Mouse (Mus musculus) cortical plate, adult 2 months (tissue): Measurements from ENCODE around the gene Cxadr. TPM values are rescaled to one million over a fixed set of nuclear protein-coding genes. Genes with fewer than 3 reads are reported as not detected.

ENCODE experiments used
- H3K27ac ChIP-seq: fragments of 200-500 bp; 2 replicates; pipeline ENCODE4 v1.5.1; 2012; ENCODE audit warnings: low read length, control low read depth, inconsistent platforms; ENCODE audit not compliant: insufficient read depth
- H3K4me1 ChIP-seq: fragments of 200-500 bp; 2 replicates; pipeline ENCODE4 v1.6.1; 2011; ENCODE audit warnings: low read length; ENCODE audit not compliant: control insufficient read depth, insufficient read depth
- H3K4me3 ChIP-seq: fragments of 200-500 bp; 2 replicates; pipeline ENCODE4 v1.5.1; 2011; ENCODE audit warnings: mild to moderate bottlenecking, low read length, control low read depth; ENCODE audit not compliant: insufficient read depth
- CTCF ChIP-seq: fragments of 200-500 bp; IDR thresholded peaks from 2 replicates; pipeline ENCODE4 v1.5.1; 2011; ENCODE audit warnings: mild to moderate bottlenecking, control low read depth, low read length; ENCODE audit not compliant: insufficient read depth; ENCODE audit errors: extremely low read depth
- POLR2A ChIP-seq: fragments of 200-500 bp; IDR thresholded peaks from 2 replicates; pipeline ENCODE4 v1.6.1; 2011; ENCODE audit warnings: mild to moderate bottlenecking, low read length, control low read depth; ENCODE audit not compliant: insufficient read depth; ENCODE audit errors: extremely low read depth
- polyA plus RNA-seq: library from polyadenylated mRNA; depleted of rRNA; stranded (reverse); fragments of >200 nt; gene quantifications from 2 replicates; pipeline ENCODE4 v1.2.3, GENCODE M21; 2012

Gene Cxadr
- polyA plus RNA-seq, 1 experiment, result 23.1 TPM

DNA sequence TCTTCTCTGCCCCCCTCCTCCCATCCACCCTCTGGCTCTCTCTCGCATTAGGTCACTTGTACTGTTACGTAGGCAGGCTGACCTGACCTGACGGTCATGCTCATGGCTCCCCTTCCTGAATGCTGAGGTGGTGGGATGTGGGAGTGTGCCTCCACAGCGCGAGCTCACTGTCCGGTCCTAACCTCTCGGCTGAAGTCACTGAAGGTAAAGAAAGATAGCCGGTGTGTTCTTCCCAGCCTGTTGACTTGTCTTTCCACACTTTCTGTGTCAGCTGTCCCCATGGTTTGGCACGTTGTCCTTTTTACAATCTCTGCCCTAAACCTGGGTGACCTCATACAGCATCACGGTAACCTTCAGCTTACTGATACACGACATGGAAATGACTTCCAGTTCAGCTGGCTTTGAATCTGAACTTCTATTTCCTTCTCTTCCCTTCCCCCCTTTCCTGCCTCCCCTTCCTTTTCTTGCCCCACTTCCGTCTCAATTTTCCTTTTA lies 4.4 kb downstream of the Cxadr start:
- no peak overlapping the region for H3K27ac ChIP-seq
- no peak overlapping the region for H3K4me3 ChIP-seq
- TF ChIP-seq CTCF (no peak), POLR2A (no peak)
- H3K4me1 ChIP-seq, result peaks cover 3% of the 10 kb centered on the region

- TF ChIP-seq POLR2A, result no peak
- no peak for TF ChIP-seq CTCF
- H3K4me1 ChIP-seq, result peaks cover 3% of the 10 kb centered on the region
- H3K27ac ChIP-seq, result no peak overlapping the region
- H3K4me3 ChIP-seq, result no peak overlapping the region
These were observed 5.3 kb downstream of the Cxadr start for GRCm38 (mm10) chr16:78306606-78307005.

DNA sequence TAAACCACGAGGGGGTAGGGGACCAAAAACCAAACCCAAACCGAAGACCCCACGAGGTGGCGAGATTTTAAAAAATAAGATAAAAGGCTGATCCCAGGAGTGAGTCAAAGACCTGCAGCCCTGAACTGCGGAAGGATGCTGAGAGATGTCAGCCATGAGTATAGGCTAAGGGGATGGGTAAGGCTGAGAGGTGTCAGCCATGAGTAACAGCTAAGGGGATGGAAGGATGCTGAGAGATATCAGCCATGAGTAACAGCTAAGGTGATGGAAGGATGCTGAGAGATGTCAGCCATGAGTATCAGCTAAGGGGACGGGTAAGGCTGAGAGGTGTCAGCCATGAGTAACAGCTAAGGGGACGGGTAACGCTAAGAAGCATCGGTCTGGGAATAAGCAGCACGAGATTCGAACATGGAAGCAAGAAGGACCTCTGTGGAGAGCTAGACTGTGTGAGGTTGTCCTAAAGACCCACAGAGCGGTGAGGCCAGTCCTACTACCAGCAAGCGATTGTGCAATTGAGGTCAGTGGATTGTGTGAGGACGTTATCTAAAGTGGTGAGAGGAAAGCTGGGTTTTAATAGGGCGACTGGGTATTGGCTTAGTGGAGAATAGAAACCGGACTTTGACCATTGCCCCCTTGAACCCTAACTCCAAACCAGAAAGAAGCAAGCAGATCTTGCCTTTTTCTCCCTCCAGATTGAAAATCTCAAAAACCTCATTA lies 6.3 kb downstream of the Cxadr start:
- no peak overlapping the region for H3K4me3 ChIP-seq
- H3K27ac ChIP-seq, result no peak overlapping the region
- H3K4me1 ChIP-seq, result peaks cover 3% of the 10 kb centered on the region
- no peak for TF ChIP-seq CTCF
- TF ChIP-seq POLR2A, result no peak

GRCm38 (mm10) chr16:78309258-78309657 lies 8.0 kb downstream of the Cxadr start:
- TF ChIP-seq CTCF (no peak), POLR2A (no peak)
- Histone ChIP-seq H3K4me1 (no peaks in the 10 kb centered on the region; the same call in 1 of the 2 replicates), H3K27ac (no peak overlapping the region), H3K4me3 (no peak overlapping the region)

DNA sequence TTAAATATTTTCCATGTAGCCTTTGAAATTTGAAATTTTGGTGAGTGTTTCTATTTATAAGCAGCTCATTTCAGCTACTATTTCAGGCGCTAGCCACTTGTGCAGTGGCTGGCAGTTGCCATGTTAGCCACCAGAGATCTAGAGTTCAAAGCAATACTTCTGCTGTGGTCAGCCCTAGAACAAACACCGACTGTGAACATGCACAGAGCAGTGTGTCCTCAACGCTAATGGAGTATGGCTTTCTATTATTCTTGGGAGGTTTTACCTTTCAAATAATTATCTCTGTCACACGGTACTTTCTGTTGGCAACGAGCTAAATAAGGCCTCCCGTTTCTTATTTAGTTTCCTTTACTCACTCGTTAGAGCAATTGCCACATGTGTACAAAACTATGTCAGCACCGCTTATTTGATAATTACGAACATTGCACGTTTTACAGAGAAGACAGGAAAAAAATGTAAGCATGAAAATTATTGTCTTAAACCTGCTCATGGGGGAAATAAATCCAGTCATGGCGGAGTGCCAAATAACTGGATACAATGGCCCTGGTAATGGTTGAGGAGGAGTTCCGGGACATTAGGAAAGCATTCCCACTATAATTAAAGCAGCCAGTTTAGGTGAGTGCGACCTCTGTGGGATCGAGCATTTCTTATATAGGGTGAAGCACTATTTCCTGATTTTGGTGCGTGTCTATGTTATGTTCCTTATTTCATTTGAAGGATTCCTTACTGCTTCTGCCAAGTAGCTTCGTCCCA lies 12.0 kb downstream of the Cxadr start:
- Histone ChIP-seq H3K27ac (no peak overlapping the region), H3K4me1 (peaks cover 7% of the 10 kb centered on the region; the same call in 1 of the 2 replicates), H3K4me3 (no peak overlapping the region)
- TF ChIP-seq CTCF, result no peak
- no peak for TF ChIP-seq POLR2A

DNA sequence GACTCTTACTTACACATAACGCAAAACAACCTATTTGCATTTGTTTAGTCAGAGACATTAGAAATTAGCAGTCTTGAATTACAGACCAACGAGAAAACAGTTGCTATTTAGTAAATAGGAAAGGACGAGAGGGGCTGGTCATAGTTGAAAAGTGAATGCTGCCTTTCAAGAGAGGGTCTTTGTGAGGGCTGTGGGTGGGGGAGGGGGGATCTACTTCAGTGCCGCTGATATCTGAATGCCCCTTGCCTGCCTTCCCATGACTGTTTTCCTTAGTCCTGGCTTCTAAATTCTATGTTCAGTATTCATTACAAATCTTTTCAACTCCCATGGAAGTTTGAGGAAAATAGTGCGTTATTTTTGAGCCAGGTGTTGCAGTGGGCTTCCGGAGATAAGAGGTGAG lies 12.7 kb downstream of the Cxadr start:
- Histone ChIP-seq H3K4me1 (peaks cover 9% of the 10 kb centered on the region; the same call in 1 of the 2 replicates), H3K27ac (no peak overlapping the region), H3K4me3 (no peak overlapping the region)
- TF ChIP-seq POLR2A (no peak), CTCF (no peak)

DNA sequence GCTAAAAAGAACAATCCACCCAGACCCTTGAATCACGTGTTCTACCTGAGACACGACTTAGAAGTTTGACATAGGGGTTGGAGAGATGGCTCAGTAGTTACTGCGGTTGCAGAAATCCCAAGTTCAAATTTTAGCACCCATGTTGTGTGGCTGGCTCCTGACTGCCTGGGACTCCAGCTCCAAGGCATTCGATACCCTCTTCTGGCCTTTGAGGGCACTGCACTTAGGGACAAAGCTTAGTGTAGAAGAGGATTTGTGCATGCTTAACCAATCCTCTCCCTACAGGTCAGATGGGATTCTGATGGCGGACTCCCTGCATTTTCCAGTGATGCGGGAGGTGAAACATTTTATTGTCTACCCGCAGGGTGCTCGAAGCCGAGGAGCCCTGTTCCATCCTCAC lies 15.6 kb downstream of the Cxadr start:
- peaks cover 14% of the 10 kb centered on the region; the same call in 1 of the 2 replicates for H3K4me1 ChIP-seq
- no peak overlapping the region for H3K27ac ChIP-seq
- TF ChIP-seq POLR2A, result no peak
- peak; percentile 69 for TF ChIP-seq CTCF
- H3K4me3 ChIP-seq, result no peak overlapping the region

- peaks cover 14% of the 10 kb centered on the region; the same call in 1 of the 2 replicates for H3K4me1 ChIP-seq
- TF ChIP-seq CTCF (no peak), POLR2A (no peak)
- H3K4me3 ChIP-seq, result no peak overlapping the region
- no peak overlapping the region for H3K27ac ChIP-seq
These were observed 16.7 kb downstream of the Cxadr start for GRCm38 (mm10) chr16:78317960-78318359.

DNA sequence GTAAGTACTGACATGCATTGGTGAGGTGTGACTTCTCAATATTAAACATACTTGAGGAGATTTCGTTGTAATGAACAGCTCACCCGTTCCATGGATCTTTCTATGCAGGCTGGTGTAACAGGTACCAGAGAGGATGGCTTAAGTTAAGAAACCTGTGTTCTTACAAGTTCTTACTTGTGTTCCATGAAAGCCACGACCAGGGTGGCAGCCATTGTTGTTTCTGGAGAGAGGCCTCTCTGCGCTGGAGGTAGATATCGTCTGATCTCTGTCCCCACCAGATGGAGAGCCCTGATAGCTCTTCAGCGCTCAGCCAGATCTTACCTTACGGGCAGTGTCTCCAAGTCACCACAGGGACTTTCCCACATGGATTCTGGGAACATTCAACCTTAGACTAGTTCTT lies 18.4 kb downstream of the Cxadr start:
- TF ChIP-seq POLR2A, result no peak
- TF ChIP-seq CTCF, result no peak
- H3K4me3 ChIP-seq, result no peak overlapping the region
- peaks cover 14% of the 10 kb centered on the region; the same call in 1 of the 2 replicates for H3K4me1 ChIP-seq
- H3K27ac ChIP-seq, result no peak overlapping the region

DNA sequence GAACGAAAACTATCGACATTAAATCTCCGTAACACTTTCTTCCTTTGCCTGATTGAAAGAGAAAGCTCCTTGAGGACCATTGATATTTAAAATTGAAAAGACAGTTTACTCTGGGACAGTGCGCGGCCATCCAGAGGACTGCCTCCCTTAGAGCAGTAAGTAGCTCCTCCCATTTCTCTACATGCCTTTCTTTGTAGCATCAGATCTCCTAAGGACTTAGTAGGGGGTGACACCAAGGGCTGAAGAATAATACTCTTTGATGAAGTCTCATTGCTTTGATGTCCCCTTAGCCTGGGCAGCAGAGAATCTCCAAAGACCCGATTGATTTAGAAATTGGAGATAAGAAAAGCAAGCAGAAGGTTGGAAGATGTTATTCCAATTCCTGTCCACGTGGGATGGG lies 20.3 kb downstream of the Cxadr start:
- peaks cover 12% of the 10 kb centered on the region; the same call in 1 of the 2 replicates for H3K4me1 ChIP-seq
- TF ChIP-seq POLR2A, result no peak
- TF ChIP-seq CTCF, result no peak
- peak overlapping the region; percentile 64; the same call in 1 of the 2 replicates for H3K27ac ChIP-seq
- no peak overlapping the region for H3K4me3 ChIP-seq

- no peak overlapping the region for H3K4me3 ChIP-seq
- no peak overlapping the region for H3K27ac ChIP-seq
- peaks cover 10% of the 10 kb centered on the region; the same call in 1 of the 2 replicates for H3K4me1 ChIP-seq
- no peak for TF ChIP-seq CTCF
- TF ChIP-seq POLR2A, result no peak
These were observed 20.9 kb downstream of the Cxadr start for GRCm38 (mm10) chr16:78322140-78322539.
